Mouse (Mus musculus): Measurements from ENCODE around the gene Hnrnph2. TPM values are rescaled to one million over a fixed set of nuclear protein-coding genes. Genes with fewer than 3 reads are reported as not detected.
A peak's percentile ranks its signal among the peaks of the same experiment; 100 is the strongest.

The Hnrnph2 gene
- polyA plus RNA-seq, 1 experiment from 2014 or later, result 224 TPM

DNA sequence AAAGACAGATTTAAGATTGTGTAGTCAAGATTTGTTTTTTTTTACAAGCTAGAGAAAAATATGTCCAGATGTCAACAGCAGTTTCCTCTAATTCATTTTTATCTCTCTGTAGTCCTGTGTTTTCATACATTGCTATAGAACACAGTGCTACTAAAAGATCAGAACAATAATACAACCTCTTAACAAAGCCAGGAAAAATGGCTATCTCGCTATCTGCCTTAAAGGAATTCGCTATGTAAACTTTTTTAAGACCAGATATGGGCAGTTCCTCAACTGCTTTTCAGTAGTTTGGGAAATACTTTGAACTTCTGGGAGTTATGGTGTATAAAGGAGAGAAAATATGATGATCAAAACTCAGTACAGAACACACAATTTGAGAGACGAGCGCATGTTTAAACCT, 22.4 kb downstream of the Hnrnph2 start:
- 93% methylated on average over 4 of the region's 4 CpGs for WGBS
- peaks cover 16% of the 10 kb centered on the region for H3K4me1 ChIP-seq
- no peak for DNase-seq (ENCODE audit: low spot score)
- H3K27me3 ChIP-seq (ENCODE audit: low read depth, poor library complexity, severe bottlenecking), result peaks cover 72% of the 10 kb centered on the region
- H3K9me3 ChIP-seq (replicated peaks), result no peaks in the 10 kb centered on the region
- no peak overlapping the region for H3K27ac ChIP-seq (replicated peaks)
- H3K4me3 ChIP-seq, result no peak overlapping the region
- no peaks in the 10 kb centered on the region for H3K36me3 ChIP-seq

DNA sequence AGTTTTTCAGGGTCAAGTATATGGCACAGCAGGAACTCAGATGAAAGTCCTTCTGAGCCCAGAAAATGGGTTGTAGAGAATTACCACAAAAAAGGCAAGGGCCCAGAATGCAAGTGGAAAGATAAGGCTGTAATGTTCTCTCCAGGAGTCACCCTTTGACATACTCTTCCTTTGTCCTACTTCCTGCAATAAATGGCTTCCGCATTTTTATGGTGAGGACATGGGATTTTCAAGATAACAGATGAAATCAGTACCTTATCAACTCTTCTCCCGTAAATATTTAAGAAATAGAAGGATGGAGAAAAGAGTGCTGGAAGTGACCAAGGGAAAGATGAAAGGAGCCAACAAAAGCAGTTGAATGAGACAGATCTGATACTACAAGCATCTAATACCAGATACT, 27.2 kb downstream of the Hnrnph2 start:
- no peaks in the 10 kb centered on the region for H3K9me3 ChIP-seq (replicated peaks)
- H3K4me1 ChIP-seq, result no peaks in the 10 kb centered on the region
- no peaks in the 10 kb centered on the region for H3K36me3 ChIP-seq
- no peak overlapping the region for H3K4me3 ChIP-seq
- no peak for DNase-seq (ENCODE audit: low spot score)
- no peak overlapping the region for H3K27ac ChIP-seq (replicated peaks)
- H3K27me3 ChIP-seq (ENCODE audit: low read depth, poor library complexity, severe bottlenecking), result peaks cover 52% of the 10 kb centered on the region
- WGBS, result 93% methylated on average over 2 of the region's 2 CpGs

DNA sequence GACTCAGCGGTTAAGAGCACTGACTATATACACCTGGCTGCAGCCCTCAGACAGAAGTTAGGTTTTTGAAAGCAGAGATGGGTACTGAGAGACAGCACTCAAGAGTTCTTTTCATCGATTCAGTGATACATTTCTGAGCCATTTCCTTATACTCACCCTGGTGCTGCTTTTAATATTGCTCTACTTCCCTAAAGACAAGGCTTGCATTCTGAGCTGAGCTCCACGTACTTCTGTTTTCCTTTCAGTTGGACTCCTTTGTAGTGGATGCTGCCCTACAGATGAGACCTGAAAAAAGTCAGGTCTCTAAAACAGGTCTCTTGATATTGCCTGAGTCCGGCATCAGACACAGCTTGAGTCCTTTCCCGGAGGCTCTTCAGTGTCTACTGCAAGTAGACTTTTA, 31.7 kb downstream of the Hnrnph2 start:
- WGBS, result 84% methylated on average over 5 of the region's 5 CpGs
- Histone ChIP-seq H3K27me3 (ENCODE audit: low read depth, poor library complexity, severe bottlenecking) (peaks cover 39% of the 10 kb centered on the region), H3K4me1 (no peaks in the 10 kb centered on the region), H3K4me3 (no peak overlapping the region), H3K27ac (replicated peaks) (no peak overlapping the region), H3K9me3 (replicated peaks) (no peaks in the 10 kb centered on the region), H3K36me3 (no peaks in the 10 kb centered on the region)
- no peak for DNase-seq (ENCODE audit: low spot score)

GRCm38 (mm10) chrX:134635111-134635510, 34.1 kb downstream of the Hnrnph2 start:
- no peaks in the 10 kb centered on the region for H3K9me3 ChIP-seq (replicated peaks)
- WGBS, result 58% methylated on average over 3 of the region's 3 CpGs

GRCm38 (mm10) chrX:134635860-134636259, 34.9 kb downstream of the Hnrnph2 start:
- DNase-seq (ENCODE audit: low spot score), result no peak
- peaks cover 44% of the 10 kb centered on the region for H3K27me3 ChIP-seq (ENCODE audit: low read depth, poor library complexity, severe bottlenecking)
- 77% methylated on average over 3 of the region's 3 CpGs for WGBS
- H3K4me3 ChIP-seq, result no peak overlapping the region
- no peaks in the 10 kb centered on the region for H3K9me3 ChIP-seq (replicated peaks)
- no peaks in the 10 kb centered on the region for H3K36me3 ChIP-seq
- H3K4me1 ChIP-seq, result no peaks in the 10 kb centered on the region
- no peak overlapping the region for H3K27ac ChIP-seq (replicated peaks)

More at GRCm38 (mm10) chrX:134635111-134635510, 34.1 kb downstream of the Hnrnph2 start:
- no peak overlapping the region for H3K4me3 ChIP-seq
- H3K27me3 ChIP-seq (ENCODE audit: low read depth, poor library complexity, severe bottlenecking), result peaks cover 39% of the 10 kb centered on the region
- H3K27ac ChIP-seq (replicated peaks), result no peak overlapping the region
- H3K36me3 ChIP-seq, result no peaks in the 10 kb centered on the region
- no peak for DNase-seq (ENCODE audit: low spot score)
- H3K4me1 ChIP-seq, result no peaks in the 10 kb centered on the region

- Histone ChIP-seq H3K9me3 (replicated peaks) (no peaks in the 10 kb centered on the region), H3K27ac (replicated peaks) (no peak overlapping the region), H3K27me3 (ENCODE audit: low read depth, poor library complexity, severe bottlenecking) (peaks cover 21% of the 10 kb centered on the region), H3K4me1 (no peaks in the 10 kb centered on the region), H3K4me3 (no peak overlapping the region), H3K36me3 (no peaks in the 10 kb centered on the region)
- WGBS, result 78% methylated on average over 10 of the region's 10 CpGs
- DNase-seq (ENCODE audit: low spot score), result no peak
Observed at GRCm38 (mm10) chrX:134641000-134641760, 40.2 kb downstream of the Hnrnph2 start.

DNA sequence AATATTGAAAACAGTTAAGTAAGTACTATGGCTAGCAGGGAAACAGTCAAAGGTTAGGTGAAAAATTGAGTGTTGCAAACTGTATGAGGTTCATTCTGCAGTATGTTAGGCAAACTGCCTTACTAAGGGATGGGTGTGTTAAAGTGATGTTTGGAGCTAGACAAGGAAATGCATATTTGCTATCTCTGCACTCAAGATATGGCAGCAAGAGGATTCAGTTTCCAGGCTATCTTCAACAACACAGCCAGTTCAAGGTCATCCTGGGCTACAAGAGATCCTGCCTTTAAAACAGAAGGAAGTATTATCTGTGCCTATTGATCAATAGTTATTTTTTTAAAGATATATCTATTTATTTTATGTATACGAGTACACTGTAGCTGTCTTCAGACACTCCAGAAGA, 45.4 kb downstream of the Hnrnph2 start:
- Histone ChIP-seq H3K9me3 (replicated peaks) (no peaks in the 10 kb centered on the region), H3K27me3 (ENCODE audit: low read depth, poor library complexity, severe bottlenecking) (peaks cover 8% of the 10 kb centered on the region; the same call in 1 of the 2 replicates), H3K36me3 (no peaks in the 10 kb centered on the region), H3K4me1 (no peaks in the 10 kb centered on the region), H3K27ac (replicated peaks) (no peak overlapping the region), H3K4me3 (no peak overlapping the region)
- DNase-seq (ENCODE audit: low spot score), result no peak
- WGBS, result 91% methylated on average over 1 of the region's 1 CpGs

- Histone ChIP-seq H3K36me3 (no peaks in the 10 kb centered on the region), H3K4me3 (no peak overlapping the region), H3K4me1 (no peaks in the 10 kb centered on the region), H3K27me3 (ENCODE audit: low read depth, poor library complexity, severe bottlenecking) (peaks cover 8% of the 10 kb centered on the region), H3K27ac (replicated peaks) (no peak overlapping the region), H3K9me3 (replicated peaks) (no peaks in the 10 kb centered on the region)
- WGBS, result 77% methylated on average over 8 of the region's 8 CpGs
- DNase-seq (ENCODE audit: low spot score), result no peak
Observed at GRCm38 (mm10) chrX:134647421-134647820, 46.4 kb downstream of the Hnrnph2 start.

DNA sequence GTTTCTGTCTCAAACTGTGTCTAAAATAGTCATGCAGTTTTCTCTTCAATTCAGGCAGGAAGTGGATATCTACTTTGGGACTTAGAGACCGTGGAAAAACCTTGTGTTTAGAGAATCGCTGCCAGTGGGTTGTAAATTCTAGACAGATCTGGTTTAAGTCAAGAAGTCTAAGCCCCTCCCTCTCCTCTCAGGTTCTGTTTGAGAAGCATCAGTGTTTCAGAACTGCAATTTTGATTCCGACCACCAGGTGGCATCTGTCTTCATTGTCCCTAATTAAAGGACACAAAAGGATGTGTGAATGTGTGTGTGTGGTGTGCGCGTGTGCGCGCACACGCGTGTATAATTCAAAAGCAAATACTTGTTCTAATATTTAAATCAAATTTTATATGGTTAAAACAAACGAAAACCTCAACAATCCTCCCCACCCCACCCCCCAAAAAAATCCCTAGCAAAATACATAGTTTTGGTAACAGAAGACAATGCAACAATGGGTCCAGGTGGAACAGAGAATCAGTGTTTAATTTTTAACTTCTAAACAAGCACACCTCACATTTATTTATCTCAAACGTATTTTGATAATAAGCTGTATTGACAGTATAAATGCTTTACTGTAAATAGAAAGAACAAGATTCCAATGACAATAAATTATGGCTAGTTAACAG, 47.2 kb downstream of the Hnrnph2 start:
- peaks cover 6% of the 10 kb centered on the region for H3K27me3 ChIP-seq (ENCODE audit: low read depth, poor library complexity, severe bottlenecking)
- no peaks in the 10 kb centered on the region for H3K36me3 ChIP-seq
- H3K4me1 ChIP-seq, result no peaks in the 10 kb centered on the region
- H3K27ac ChIP-seq (replicated peaks), result no peak overlapping the region
- whole genome bisulfite sequencing, result 19% methylated on average over 11 of the region's 11 CpGs
- no peaks in the 10 kb centered on the region for H3K9me3 ChIP-seq (replicated peaks)
- DNase-seq (ENCODE audit: low spot score), result peak; percentile 75
- no peak overlapping the region for H3K4me3 ChIP-seq

DNA sequence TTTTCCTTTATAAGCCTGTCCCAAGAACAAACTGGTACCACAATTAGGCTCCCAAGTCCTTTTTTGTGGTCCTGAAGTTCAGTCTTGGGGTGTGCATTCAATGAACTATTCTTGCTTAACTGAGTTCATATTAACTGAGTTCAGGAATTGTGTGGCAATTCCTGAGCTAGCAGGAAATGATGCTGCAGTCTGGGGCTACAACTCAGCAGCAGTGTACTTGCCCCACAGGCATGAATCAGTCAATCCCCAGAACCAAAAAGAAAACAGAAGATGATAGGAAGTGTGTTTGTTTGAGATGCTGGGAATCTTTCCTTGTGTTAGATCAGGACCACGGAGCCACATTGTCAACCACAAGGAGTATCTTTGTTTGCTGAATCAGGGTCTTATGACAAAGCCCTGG, 51.1 kb downstream of the Hnrnph2 start:
- WGBS, result 68% methylated on average over 1 of the region's 1 CpGs
- Histone ChIP-seq H3K27ac (replicated peaks) (no peak overlapping the region), H3K36me3 (no peaks in the 10 kb centered on the region), H3K9me3 (replicated peaks) (no peaks in the 10 kb centered on the region), H3K27me3 (ENCODE audit: low read depth, poor library complexity, severe bottlenecking) (peaks cover 10% of the 10 kb centered on the region), H3K4me3 (no peak overlapping the region), H3K4me1 (no peaks in the 10 kb centered on the region)
- DNase-seq (ENCODE audit: low spot score), result no peak

Other genes with a start within 250 kb of the Hnrnph2 start
- gene Drp2, start 196.6 kb upstream of the Hnrnph2 start, polyA plus RNA-seq (2016; fragmentation: Nextera tagmentation; extraction: Ambion mirVana), result 4.6 and 7.9 TPM in 2 replicates
- gene Taf7l, start 124.7 kb upstream of the Hnrnph2 start, polyA plus RNA-seq (2016; fragmentation: Nextera tagmentation; extraction: Ambion mirVana), result not detected in 2 replicates
- 83.6 and 105 TPM in 2 replicates for gene Timm8a1, start 59.3 kb upstream of the Hnrnph2 start, polyA plus RNA-seq (2016; fragmentation: Nextera tagmentation; extraction: Ambion mirVana)
- 1.0 and 1.3 TPM in 2 replicates for gene Btk, start 17.6 kb upstream of the Hnrnph2 start, polyA plus RNA-seq (2016; fragmentation: Nextera tagmentation; extraction: Ambion mirVana)
- gene Rpl36a, start 15.5 kb upstream of the Hnrnph2 start, polyA plus RNA-seq (2016; fragmentation: Nextera tagmentation; extraction: Ambion mirVana), result 260 and 328 TPM in 2 replicates
- 7.9 and 9.2 TPM in 2 replicates for gene Gla, start 54 bp upstream of the Hnrnph2 start, polyA plus RNA-seq (2016; fragmentation: Nextera tagmentation; extraction: Ambion mirVana)
- 5.9 and 6.6 TPM in 2 replicates for gene Armcx4, start 85.3 kb downstream of the Hnrnph2 start, polyA plus RNA-seq (2016; fragmentation: Nextera tagmentation; extraction: Ambion mirVana)
- 44.6 and 50.3 TPM in 2 replicates for gene Armcx1, start 116.8 kb downstream of the Hnrnph2 start, polyA plus RNA-seq (2016; fragmentation: Nextera tagmentation; extraction: Ambion mirVana)
- gene Armcx6, start 150.2 kb downstream of the Hnrnph2 start, polyA plus RNA-seq (2016; fragmentation: Nextera tagmentation; extraction: Ambion mirVana), result 13.6 and 15.6 TPM in 2 replicates
- gene Armcx3, start 155.4 kb downstream of the Hnrnph2 start, polyA plus RNA-seq (2016; fragmentation: Nextera tagmentation; extraction: Ambion mirVana), result 53.2 and 56.2 TPM in 2 replicates
- gene Armcx2, start 208.0 kb downstream of the Hnrnph2 start, polyA plus RNA-seq (2016; fragmentation: Nextera tagmentation; extraction: Ambion mirVana), result 88.7 and 89.5 TPM in 2 replicates